Mouse (Mus musculus) MEL (cell line): ENCODE data around the gene Zfp740. TPM values are rescaled to one million over a fixed set of nuclear protein-coding genes. Genes with fewer than 3 reads are reported as not detected.

ENCODE experiments used
- DNase-seq: peaks from one replicate; pipeline ENCODE4 v3.0.0; 2011; ENCODE audit warnings: low read depth, low spot score
- H3K27ac ChIP-seq: 2 replicates; pipeline ENCODE4 v1.5.1; 2012; ENCODE audit warnings: low read depth, mild to moderate bottlenecking, control low read depth, low read length, moderate library complexity; ENCODE audit not compliant: control insufficient read depth
- H3K27me3 ChIP-seq, 2 experiments: fragments of 150-350 bp in 1 of 2; sonication (generic) in 1 of 2; 2 replicates each; pipeline ENCODE4 v1.6.1; 2012; ENCODE audit warnings: low read length in 2 of 2, mild to moderate bottlenecking in 2 of 2, improper control_type of control experiment in 1 of 2, moderate library complexity in 1 of 2; ENCODE audit not compliant: insufficient read depth in 2 of 2, control insufficient read depth in 1 of 2
- H3K36me3 ChIP-seq, 2 experiments: 2 replicates each; pipeline ENCODE4 v1.6.1; 2012 to 2014; ENCODE audit warnings: low read length in 2 of 2, improper control_type of control experiment in 1 of 2, inconsistent platforms in 1 of 2, mild to moderate bottlenecking in 1 of 2; ENCODE audit not compliant: insufficient read depth in 2 of 2, control insufficient read depth in 1 of 2
- H3K4me1 ChIP-seq, 2 experiments: fragments of 150-350 bp in 1 of 2; sonication (generic) in 1 of 2; 2 replicates each; pipeline ENCODE4 v1.6.1; 2012; ENCODE audit warnings: low read length in 2 of 2, improper control_type of control experiment in 1 of 2, mild to moderate bottlenecking in 1 of 2; ENCODE audit not compliant: insufficient read depth in 2 of 2, control insufficient read depth in 1 of 2
- H3K4me3 ChIP-seq, 2 experiments: fragments of 150-350 bp in 1 of 2; sonication (generic) in 1 of 2; 2 replicates each; pipeline ENCODE4 v1.5.1; 2012; ENCODE audit warnings: low read depth in 2 of 2, low read length in 2 of 2, mild to moderate bottlenecking in 2 of 2, moderate library complexity in 2 of 2, control low read depth in 1 of 2, improper control_type of control experiment in 1 of 2; ENCODE audit not compliant: control insufficient read depth in 1 of 2, insufficient read depth in 1 of 2
- H3K79me2 ChIP-seq: 2 replicates; pipeline ENCODE4 v1.6.1; 2012; ENCODE audit warnings: mild to moderate bottlenecking, low read length, moderate library complexity; ENCODE audit not compliant: control insufficient read depth, poor library complexity, insufficient read depth
- H3K9ac ChIP-seq: 2 replicates; pipeline ENCODE4 v1.6.1; 2012; ENCODE audit warnings: low read depth, mild to moderate bottlenecking, control low read depth, low read length, moderate library complexity; ENCODE audit not compliant: control insufficient read depth, poor library complexity, severe bottlenecking
- H3K9me3 ChIP-seq: fragments of 150-350 bp; sonication (generic); replicated peaks from 2 replicates; pipeline ENCODE4 v1.6.1; 2012; ENCODE audit warnings: mild to moderate bottlenecking, low read length, improper control_type of control experiment, moderate library complexity; ENCODE audit not compliant: insufficient read depth
- BHLHE40 ChIP-seq: IDR thresholded peaks from 2 replicates; pipeline ENCODE4 v1.6.1; 2012; ENCODE audit warnings: low read depth, mild to moderate bottlenecking, inconsistent platforms, low read length, improper control_type of control experiment, borderline replicate concordance
- CHD1 ChIP-seq: IDR thresholded peaks from 2 replicates; pipeline ENCODE4 v1.6.1; 2012; ENCODE audit warnings: low read depth, mild to moderate bottlenecking, inconsistent platforms, low read length, improper control_type of control experiment
- CHD2 ChIP-seq: IDR thresholded peaks from 2 replicates; pipeline ENCODE4 v1.6.1; 2011; ENCODE audit warnings: low read length, improper control_type of control experiment
- CTCF ChIP-seq, 3 experiments: IDR thresholded peaks in 2 of 3; conservative IDR thresholded peaks in 1 of 3; 2 replicates each; pipeline ENCODE4 v1.5.1; 2011 to 2012; ENCODE audit warnings: low read length in 3 of 3, low read depth in 2 of 3, mild to moderate bottlenecking in 2 of 3, improper control_type of control experiment in 1 of 3, inconsistent platforms in 1 of 3, mixed read lengths in 1 of 3, moderate library complexity in 1 of 3; ENCODE audit not compliant: control insufficient read depth in 1 of 3, insufficient read depth in 1 of 3, poor library complexity in 1 of 3, severe bottlenecking in 1 of 3
- E2F4 ChIP-seq: IDR thresholded peaks from 2 replicates; pipeline ENCODE4 v1.6.1; 2011; ENCODE audit warnings: low read depth, low read length, improper control_type of control experiment, borderline replicate concordance
- ELF1 ChIP-seq: IDR thresholded peaks from 2 replicates; pipeline ENCODE4 v1.6.1; 2014; ENCODE audit warnings: low read depth, mild to moderate bottlenecking, inconsistent platforms, low read length, improper control_type of control experiment, moderate library complexity
- EP300 ChIP-seq, 2 experiments: IDR thresholded peaks; 2 replicates each; pipeline ENCODE4 v1.6.1; 2011; ENCODE audit warnings: improper control_type of control experiment in 2 of 2, low read length in 2 of 2, low read depth in 1 of 2, mild to moderate bottlenecking in 1 of 2
- ETS1 ChIP-seq: IDR thresholded peaks from 2 replicates; pipeline ENCODE4 v1.6.1; 2012; ENCODE audit warnings: low read depth, mild to moderate bottlenecking, inconsistent platforms, low read length, improper control_type of control experiment, moderate library complexity
- GABPA ChIP-seq: IDR thresholded peaks from 2 replicates; pipeline ENCODE4 v1.6.1; 2012; ENCODE audit warnings: low read depth, mild to moderate bottlenecking, inconsistent platforms, low read length, improper control_type of control experiment, moderate library complexity
- GATA1 ChIP-seq: IDR thresholded peaks from 2 replicates; pipeline ENCODE4 v1.6.1; 2011; ENCODE audit warnings: low read depth, low read length, improper control_type of control experiment
- HCFC1 ChIP-seq: IDR thresholded peaks from 2 replicates; pipeline ENCODE4 v1.6.1; 2012; ENCODE audit warnings: low read depth, mild to moderate bottlenecking, inconsistent platforms, low read length, improper control_type of control experiment, moderate library complexity
- JUND ChIP-seq: IDR thresholded peaks from 2 replicates; pipeline ENCODE4 v1.6.1; 2011; ENCODE audit warnings: low read depth, mild to moderate bottlenecking, improper control_type of control experiment, low read length
- KAT2A ChIP-seq: conservative IDR thresholded peaks from 2 replicates; pipeline ENCODE4 v1.6.1; 2012; ENCODE audit warnings: low read depth, low read length, improper control_type of control experiment, inconsistent platforms
- MAFK ChIP-seq: IDR thresholded peaks from 2 replicates; pipeline ENCODE4 v1.6.1; 2011; ENCODE audit warnings: low read depth, mild to moderate bottlenecking, low read length, improper control_type of control experiment, borderline replicate concordance
- MAX ChIP-seq: IDR thresholded peaks from 2 replicates; pipeline ENCODE4 v1.6.1; 2011; ENCODE audit warnings: low read length, improper control_type of control experiment
- MAZ ChIP-seq: IDR thresholded peaks from 2 replicates; pipeline ENCODE4 v1.6.1; 2012; ENCODE audit warnings: low read depth, mild to moderate bottlenecking, inconsistent platforms, low read length, improper control_type of control experiment
- MEF2A ChIP-seq: IDR thresholded peaks from 2 replicates; pipeline ENCODE4 v1.6.1; 2014; ENCODE audit warnings: low read depth, mild to moderate bottlenecking, inconsistent platforms, low read length, improper control_type of control experiment; ENCODE audit not compliant: poor library complexity, insufficient replicate concordance, severe bottlenecking; ENCODE audit errors: extremely low read depth
- MXI1 ChIP-seq: IDR thresholded peaks from 2 replicates; pipeline ENCODE4 v1.6.1; 2011; ENCODE audit warnings: mild to moderate bottlenecking, low read depth, low read length, improper control_type of control experiment
- MYB ChIP-seq: IDR thresholded peaks from 2 replicates; pipeline ENCODE4 v1.6.1; 2011; ENCODE audit warnings: mild to moderate bottlenecking, low read depth, low read length, improper control_type of control experiment
- MYC ChIP-seq: IDR thresholded peaks from 2 replicates; pipeline ENCODE4 v1.6.1; 2011; ENCODE audit warnings: low read depth, mild to moderate bottlenecking, low read length, improper control_type of control experiment, moderate library complexity
- NELFE ChIP-seq: IDR thresholded peaks from 2 replicates; pipeline ENCODE4 v1.6.1; 2011; ENCODE audit warnings: low read depth, low read length, improper control_type of control experiment
- NRF1 ChIP-seq: IDR thresholded peaks from 2 replicates; pipeline ENCODE4 v1.6.1; 2014; ENCODE audit warnings: low read depth, mild to moderate bottlenecking, inconsistent platforms, low read length, improper control_type of control experiment, moderate library complexity; ENCODE audit not compliant: poor library complexity, insufficient read depth, severe bottlenecking
- POLR2A ChIP-seq, 2 experiments: IDR thresholded peaks; 2 replicates each; pipeline ENCODE4 v1.6.1; 2011 to 2012; ENCODE audit warnings: low read length in 2 of 2, mild to moderate bottlenecking in 2 of 2, control low read depth in 1 of 2, improper control_type of control experiment in 1 of 2, low read depth in 1 of 2, moderate library complexity in 1 of 2; ENCODE audit not compliant: control insufficient read depth in 1 of 2, insufficient read depth in 1 of 2, poor library complexity in 1 of 2
- POLR2AphosphoS2 ChIP-seq: IDR thresholded peaks from 2 replicates; pipeline ENCODE4 v1.6.1; 2011; ENCODE audit warnings: low read length, improper control_type of control experiment
- RAD21 ChIP-seq: IDR thresholded peaks from 2 replicates; pipeline ENCODE4 v1.6.1; 2011; ENCODE audit warnings: mild to moderate bottlenecking, low read depth, low read length, improper control_type of control experiment
- RCOR1 ChIP-seq: IDR thresholded peaks from 2 replicates; pipeline ENCODE4 v1.6.1; 2012; ENCODE audit warnings: low read depth, mild to moderate bottlenecking, inconsistent platforms, low read length, improper control_type of control experiment
- SIN3A ChIP-seq: IDR thresholded peaks from 2 replicates; pipeline ENCODE4 v1.6.1; 2012; ENCODE audit warnings: low read length, improper control_type of control experiment, inconsistent platforms
- SMC3 ChIP-seq: IDR thresholded peaks from 2 replicates; pipeline ENCODE4 v1.6.1; 2011; ENCODE audit warnings: low read depth, low read length, improper control_type of control experiment
- TAL1 ChIP-seq: IDR thresholded peaks from 2 replicates; pipeline ENCODE4 v1.6.1; 2012; ENCODE audit warnings: mild to moderate bottlenecking, inconsistent platforms, low read length, moderate library complexity, mixed read lengths
- TBP ChIP-seq: IDR thresholded peaks from 2 replicates; pipeline ENCODE4 v1.8.0; 2011; ENCODE audit warnings: low read depth, low read length, improper control_type of control experiment
- TCF12 ChIP-seq: IDR thresholded peaks from 2 replicates; pipeline ENCODE4 v1.6.1; 2014; ENCODE audit warnings: low read depth, mild to moderate bottlenecking, inconsistent platforms, low read length, improper control_type of control experiment, moderate library complexity
- UBTF ChIP-seq: IDR thresholded peaks from 2 replicates; pipeline ENCODE4 v1.6.1; 2012; ENCODE audit warnings: low read depth, mild to moderate bottlenecking, inconsistent platforms, low read length, improper control_type of control experiment, moderate library complexity, borderline replicate concordance; ENCODE audit not compliant: insufficient read depth
- USF1 ChIP-seq: IDR thresholded peaks from 2 replicates; pipeline ENCODE4 v1.6.1; 2014; ENCODE audit warnings: low read depth, mild to moderate bottlenecking, inconsistent platforms, low read length, improper control_type of control experiment, moderate library complexity
- USF2 ChIP-seq, 2 experiments: IDR thresholded peaks; 2 replicates each; pipeline ENCODE4 v1.6.1; 2011 to 2012; ENCODE audit warnings: improper control_type of control experiment in 2 of 2, low read length in 2 of 2, borderline replicate concordance in 1 of 2, inconsistent platforms in 1 of 2, low read depth in 1 of 2, mild to moderate bottlenecking in 1 of 2; ENCODE audit not compliant: insufficient read depth in 1 of 2
- ZC3H11A ChIP-seq: IDR thresholded peaks from 2 replicates; pipeline ENCODE4 v1.6.1; 2012; ENCODE audit warnings: low read depth, mild to moderate bottlenecking, inconsistent platforms, low read length, improper control_type of control experiment
- ZKSCAN1 ChIP-seq: IDR thresholded peaks from 2 replicates; pipeline ENCODE4 v1.6.1; 2012; ENCODE audit warnings: low read depth, mild to moderate bottlenecking, inconsistent platforms, low read length, improper control_type of control experiment, moderate library complexity
- ZMIZ1 ChIP-seq: IDR thresholded peaks from 2 replicates; pipeline ENCODE4 v1.6.1; 2012; ENCODE audit warnings: low read depth, mild to moderate bottlenecking, inconsistent platforms, low read length, improper control_type of control experiment, moderate library complexity
- ZNF384 ChIP-seq: IDR thresholded peaks from 2 replicates; pipeline ENCODE4 v1.6.1; 2012; ENCODE audit warnings: low read depth, mild to moderate bottlenecking, inconsistent platforms, low read length, improper control_type of control experiment
- polyA plus RNA-seq, 2 experiments: library from polyadenylated mRNA; stranded (reverse) in 1 of 2; unstranded in 1 of 2; fragments of >175 nt in 1 of 2; fragments of >200 nt in 1 of 2; gene quantifications; 2 replicates each; pipeline versions ENCODE4 v1.2.1 to v1.2.4; 2012; ENCODE audit warnings: low replicate concordance in 2 of 2, low read depth in 1 of 2; ENCODE audit not compliant: insufficient read length in 2 of 2, insufficient read depth in 1 of 2, missing spikeins in 1 of 2
- total RNA-seq: library from RNA; depleted of rRNA; stranded (reverse); fragments of 300-350 nt; gene quantifications from 2 replicates; pipeline ENCODE4 v1.2.3, GENCODE M21; 2012

Gene Zfp740
- total and polyA plus RNA-seq, 3 experiments: 39.9 to 50.1 TPM; not detected in 1

DNA sequence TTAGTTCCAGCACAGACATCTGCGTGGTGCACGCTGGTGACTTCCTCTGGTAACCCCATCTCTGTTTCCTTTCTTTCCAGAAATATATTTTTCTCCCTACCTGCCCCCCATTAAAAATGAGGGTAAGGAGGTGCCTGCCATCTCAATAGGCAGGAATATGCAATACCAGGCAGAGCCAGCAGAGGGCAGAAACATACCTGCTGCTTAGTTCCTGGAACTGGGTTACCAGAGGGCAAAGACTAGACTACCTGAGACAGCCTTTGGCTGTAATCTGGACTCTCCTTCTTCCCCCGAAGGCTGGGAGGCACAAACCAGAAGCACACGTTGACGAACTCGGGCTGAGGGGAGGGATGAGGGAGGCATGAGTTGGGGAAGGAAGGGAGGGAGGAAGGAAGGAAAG is 24.8 kb upstream of the Zfp740 start:
- H3K9ac ChIP-seq: no peak overlapping the region
- H3K36me3 ChIP-seq: peaks cover 0 to 8% of the 10 kb centered on the region in 2 experiments; a peak in 2 of 4 replicates
- H3K9me3 ChIP-seq: no peaks in the 10 kb centered on the region
- DNase-seq: peak; percentile 84
- H3K79me2 ChIP-seq: no peaks in the 10 kb centered on the region
- no peak overlapping the region for H3K4me3 ChIP-seq
- peaks cover 4 to 17% of the 10 kb centered on the region in 2 experiments; a peak in 3 of 4 replicates for H3K4me1 ChIP-seq
- no peaks in the 10 kb centered on the region for H3K27me3 ChIP-seq
- no peak overlapping the region for H3K27ac ChIP-seq
- TF ChIP-seq E2F4 (no peak), NELFE (no peak), KAT2A (no peak), EP300 (IDR thresholded peaks at IDR 0.05; ENCODE audit: low read depth in 1 of 2, low read length in 2 of 2) (no peak), ELF1 (peak; percentile 63; the same call in 1 of the 2 replicates), UBTF (no peak), TAL1 (no peak), USF1 (no peak), CTCF (IDR thresholded peaks at IDR 0.05 in 2 of 3, conservative IDR thresholded peaks at IDR 0.05 in 1 of 3; ENCODE audit: control insufficient read depth in 1 of 3, insufficient read depth in 1 of 3, low read depth in 2 of 3, low read length in 3 of 3, poor library complexity in 1 of 3, severe bottlenecking in 1 of 3) (peak; percentile 87 to 99 (median 95)), MEF2A (no peak), HCFC1 (0 out of 2 replicates have a peak, but pooled peaks have one; percentile 19), ZMIZ1 (no peak), NRF1 (no peak), ZKSCAN1 (no peak), TCF12 (no peak), MYC (no peak), CHD2 (no peak), GABPA (no peak), POLR2A (IDR thresholded peaks at IDR 0.05; ENCODE audit: control insufficient read depth in 1 of 2, insufficient read depth in 1 of 2, low read depth in 1 of 2, low read length in 2 of 2, poor library complexity in 1 of 2) (no peak), MXI1 (no peak), MAX (no peak), SMC3 (peak; percentile 97), BHLHE40 (no peak; the same call in 1 of the 2 replicates), POLR2AphosphoS2 (no peak), JUND (no peak), SIN3A (peak; percentile 51; the same call in 1 of the 2 replicates), ZC3H11A (peak; percentile 89), ZNF384 (peak; percentile 46; the same call in 1 of the 2 replicates), GATA1 (no peak), MAFK (no peak), MYB (no peak), TBP (no peak), ETS1 (no peak), USF2 (IDR thresholded peaks at IDR 0.05; ENCODE audit: borderline replicate concordance in 1 of 2, insufficient read depth in 1 of 2, low read depth in 1 of 2, low read length in 2 of 2) (no peak), RCOR1 (peak; percentile 35; the same call in 1 of the 2 replicates), RAD21 (peak; percentile 88), MAZ (no peak), CHD1 (no peak)
